Mouse (Mus musculus) forebrain, embryonic 15.5 days (tissue): Measurements from ENCODE around the gene Adam22. TPM values are rescaled to one million over a fixed set of nuclear protein-coding genes. Genes with fewer than 3 reads are reported as not detected.

Experiments
- ATAC-seq: fragments of 200-750 bp; cut with Nextera tagmentation; replicated peaks from 2 replicates; pipeline ENCODE4 v1.8.0; 2017; ENCODE audit warnings: mild to moderate bottlenecking, moderate TSS enrichment, moderate library complexity
- H3K27ac ChIP-seq: fragments of 300-500 bp; sonication (generic); replicated peaks from 2 replicates; pipeline ENCODE4 v1.5.1; 2015; ENCODE audit warnings: mild to moderate bottlenecking, inconsistent platforms
- H3K27me3 ChIP-seq: fragments of 300-500 bp; sonication (generic); 2 replicates; pipeline ENCODE4 v1.6.1; 2015; ENCODE audit warnings: inconsistent platforms
- H3K36me3 ChIP-seq: fragments of 300-500 bp; sonication (generic); 2 replicates; pipeline ENCODE4 v1.6.1; 2015; ENCODE audit warnings: mild to moderate bottlenecking, inconsistent platforms
- H3K4me1 ChIP-seq: fragments of 300-500 bp; sonication (generic); 2 replicates; pipeline ENCODE4 v1.6.1; 2015; ENCODE audit warnings: inconsistent platforms
- H3K4me2 ChIP-seq: fragments of 300-500 bp; sonication (generic); replicated peaks from 2 replicates; pipeline ENCODE4 v1.6.1; 2015; ENCODE audit warnings: mild to moderate bottlenecking, inconsistent platforms
- H3K4me3 ChIP-seq: fragments of 300-500 bp; sonication (generic); 2 replicates; pipeline ENCODE4 v1.5.1; 2015; ENCODE audit warnings: mild to moderate bottlenecking, inconsistent platforms
- H3K9ac ChIP-seq: fragments of 300-500 bp; sonication (generic); replicated peaks from 2 replicates; pipeline ENCODE4 v1.6.1; 2015; ENCODE audit warnings: mild to moderate bottlenecking, inconsistent platforms
- H3K9me3 ChIP-seq: fragments of 300-500 bp; sonication (generic); 2 replicates; pipeline ENCODE4 v1.6.1; 2016; ENCODE audit warnings: inconsistent platforms
- WGBS: fragments of 180-500 bp; shearing (Covaris S2); methylation state at CpG from one replicate; pipeline ENCODE4 v1.1.7; 2015; ENCODE audit warnings: mixed read lengths; 5-methylcytosine and 5-hydroxymethylcytosine counted together
- polyA plus RNA-seq: library from polyadenylated mRNA; unstranded; fragments of >200 nt; fragmentation: Nextera tagmentation; extraction: Ambion mirVana; gene quantifications from 2 replicates; pipeline ENCODE4 v1.2.1, GENCODE M21; 2015

Adam22 gene
- polyA plus RNA-seq, 1 experiment from 2014 or later, result 41.4 TPM

GRCm38 (mm10) chr5:8297719-8298419 lies 70.1 kb downstream of the Adam22 start:
- Histone ChIP-seq H3K27ac (no peak overlapping the region), H3K27me3 (no peaks in the 10 kb centered on the region), H3K4me1 (peaks cover 5% of the 10 kb centered on the region; the same call in 1 of the 2 replicates), H3K9ac (no peak overlapping the region), H3K4me2 (no peak overlapping the region), H3K36me3 (no peaks in the 10 kb centered on the region), H3K9me3 (no peaks in the 10 kb centered on the region), H3K4me3 (no peak overlapping the region)
- ATAC-seq, result peak; percentile 46; the same call in 1 of the 2 replicates
- WGBS, result 34% methylated on average over 10 of the region's 10 CpGs

- Histone ChIP-seq H3K4me3 (no peak overlapping the region), H3K4me1 (peaks cover 7% of the 10 kb centered on the region; the same call in 1 of the 2 replicates), H3K27me3 (no peaks in the 10 kb centered on the region), H3K27ac (no peak overlapping the region), H3K36me3 (no peaks in the 10 kb centered on the region), H3K9ac (no peak overlapping the region), H3K9me3 (no peaks in the 10 kb centered on the region), H3K4me2 (no peak overlapping the region)
- no peak for ATAC-seq
- 0% methylated on average over 1 of the region's 1 CpGs for WGBS
Measured at GRCm38 (mm10) chr5:8293287-8293686, 74.7 kb downstream of the Adam22 start.

DNA sequence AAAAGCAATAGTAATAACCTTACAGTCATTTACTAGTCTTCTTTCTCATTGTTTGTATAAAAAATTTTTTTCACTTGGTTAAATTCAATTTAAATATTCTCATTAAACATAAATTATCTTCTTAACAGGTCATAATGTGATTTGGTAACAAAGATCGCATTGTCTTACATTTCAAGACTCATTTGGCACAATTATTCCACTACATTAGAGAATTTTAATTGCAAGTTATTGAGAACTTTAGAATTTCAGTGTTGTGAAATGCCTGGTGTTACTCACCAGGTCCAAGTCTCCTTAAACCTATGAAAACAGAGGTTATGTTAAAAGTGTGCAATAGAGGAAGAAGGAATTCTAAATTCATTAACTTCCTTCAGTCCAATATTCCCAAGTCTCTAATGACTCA lies 76.5 kb downstream of the Adam22 start:
- 67% methylated on average over 1 of the region's 1 CpGs for WGBS
- no peak overlapping the region for H3K9ac ChIP-seq
- 0 out of 2 replicates have a peak, but pooled peaks cover 3% of the 10 kb centered on the region for H3K4me1 ChIP-seq
- no peak for ATAC-seq
- no peak overlapping the region for H3K27ac ChIP-seq
- H3K4me3 ChIP-seq, result no peak overlapping the region
- H3K27me3 ChIP-seq, result no peaks in the 10 kb centered on the region
- no peaks in the 10 kb centered on the region for H3K9me3 ChIP-seq
- H3K4me2 ChIP-seq, result no peak overlapping the region
- H3K36me3 ChIP-seq, result no peaks in the 10 kb centered on the region

DNA sequence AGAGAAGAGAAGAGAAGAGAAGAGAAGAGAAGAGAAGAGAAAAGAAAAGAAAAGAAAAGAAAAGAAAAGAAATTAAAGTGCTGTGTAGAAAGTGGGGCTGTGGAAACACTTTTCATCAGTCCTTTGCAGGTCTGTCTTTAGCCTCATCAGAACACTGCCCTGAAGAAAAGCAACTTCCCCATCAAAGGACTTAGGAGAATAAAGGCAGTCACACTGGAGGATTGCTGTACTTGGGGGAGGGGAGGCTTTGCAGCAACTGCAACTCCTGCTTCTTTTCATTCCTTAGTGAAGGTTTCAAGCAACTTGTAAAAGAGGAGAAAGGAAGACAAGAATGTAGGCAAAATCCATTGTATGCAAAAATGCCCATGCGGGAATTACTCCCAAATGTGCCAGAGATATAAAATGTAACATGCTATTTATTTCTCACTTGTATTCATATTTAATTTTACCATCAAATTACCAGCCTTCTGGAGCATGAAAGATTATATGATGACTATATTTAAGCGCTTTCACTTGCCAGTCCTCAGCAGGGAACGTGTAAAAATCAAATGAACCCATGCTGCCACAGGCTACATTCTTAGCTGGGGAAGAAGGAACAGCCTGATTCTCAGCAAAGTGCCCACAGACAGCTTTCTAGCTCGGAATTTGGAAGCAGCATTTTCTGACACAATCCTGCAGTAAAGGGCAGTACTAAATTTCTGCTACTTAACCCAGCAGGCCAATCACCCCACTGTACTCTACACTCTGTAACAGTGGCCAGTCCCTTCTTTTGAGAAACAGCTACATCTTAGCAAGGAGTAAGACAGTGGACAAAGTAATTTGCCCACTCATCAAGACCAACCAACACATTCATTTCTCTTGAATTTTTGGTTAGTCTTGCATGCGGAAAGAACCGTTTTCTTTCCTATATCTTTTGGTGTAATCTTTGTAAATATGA lies 78.0 kb downstream of the Adam22 start:
- WGBS, result 42% methylated on average over 6 of the region's 6 CpGs

GRCm38 (mm10) chr5:8284123-8284522 lies 83.8 kb downstream of the Adam22 start:
- H3K36me3 ChIP-seq, result no peaks in the 10 kb centered on the region
- no peak overlapping the region for H3K27ac ChIP-seq
- H3K9ac ChIP-seq, result no peak overlapping the region
- ATAC-seq, result no peak
- WGBS, result 85% methylated on average over 5 of the region's 5 CpGs
- H3K4me1 ChIP-seq, result no peaks in the 10 kb centered on the region
- H3K4me3 ChIP-seq, result no peak overlapping the region
- no peak overlapping the region for H3K4me2 ChIP-seq
- H3K9me3 ChIP-seq, result no peaks in the 10 kb centered on the region
- H3K27me3 ChIP-seq, result no peaks in the 10 kb centered on the region

More for the DNA sequence above, 78.0 kb downstream of the Adam22 start:
- Histone ChIP-seq H3K27me3 (no peaks in the 10 kb centered on the region), H3K9me3 (no peaks in the 10 kb centered on the region), H3K4me2 (no peak overlapping the region), H3K36me3 (no peaks in the 10 kb centered on the region), H3K4me1 (0 out of 2 replicates have a peak, but pooled peaks cover 3% of the 10 kb centered on the region), H3K4me3 (no peak overlapping the region), H3K27ac (peak overlapping the region; percentile 44), H3K9ac (no peak overlapping the region)
- ATAC-seq, result peak; percentile 60

DNA sequence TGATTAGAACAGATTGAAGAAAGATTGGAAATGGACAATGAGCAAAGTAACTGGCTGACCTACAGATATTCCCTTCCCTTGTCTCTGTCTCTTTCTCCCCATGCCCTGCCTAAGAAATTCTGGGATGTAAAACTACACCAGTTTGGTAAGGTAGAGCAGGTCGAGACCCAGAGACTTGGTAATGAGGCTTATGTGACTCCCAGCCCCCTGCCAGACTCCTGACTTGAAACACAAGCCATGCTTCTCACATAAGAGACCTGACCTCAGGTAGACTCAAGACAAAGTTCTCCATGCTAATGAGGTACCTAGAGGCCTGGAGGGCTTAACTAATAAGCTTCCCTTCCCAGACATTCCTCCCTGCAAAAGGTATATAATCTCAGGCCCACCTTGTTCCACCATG lies 91.8 kb downstream of the Adam22 start:
- WGBS, result 77% methylated on average over 1 of the region's 1 CpGs
- H3K27ac ChIP-seq, result no peak overlapping the region

GRCm38 (mm10) chr5:8257366-8257765 lies 110.6 kb downstream of the Adam22 start:
- H3K9me3 ChIP-seq, result no peaks in the 10 kb centered on the region
- H3K4me3 ChIP-seq, result no peak overlapping the region
- no peak overlapping the region for H3K27ac ChIP-seq
- no peak for ATAC-seq
- no peak overlapping the region for H3K4me2 ChIP-seq
- no peaks in the 10 kb centered on the region for H3K4me1 ChIP-seq
- H3K36me3 ChIP-seq, result no peaks in the 10 kb centered on the region
- WGBS, result 100% methylated on average over 1 of the region's 1 CpGs
- H3K27me3 ChIP-seq, result no peaks in the 10 kb centered on the region
- no peak overlapping the region for H3K9ac ChIP-seq

More for the DNA sequence above, 91.8 kb downstream of the Adam22 start:
- Histone ChIP-seq H3K4me3 (no peak overlapping the region), H3K9ac (no peak overlapping the region), H3K27me3 (no peaks in the 10 kb centered on the region), H3K9me3 (no peaks in the 10 kb centered on the region), H3K4me2 (no peak overlapping the region), H3K4me1 (no peaks in the 10 kb centered on the region), H3K36me3 (no peaks in the 10 kb centered on the region)
- no peak for ATAC-seq

- Histone ChIP-seq H3K36me3 (no peaks in the 10 kb centered on the region), H3K27ac (no peak overlapping the region), H3K9me3 (no peaks in the 10 kb centered on the region), H3K27me3 (no peaks in the 10 kb centered on the region), H3K9ac (no peak overlapping the region), H3K4me2 (no peak overlapping the region), H3K4me1 (no peaks in the 10 kb centered on the region), H3K4me3 (no peak overlapping the region)
- no peak for ATAC-seq
- WGBS, result 94% methylated on average over 4 of the region's 4 CpGs
Measured at GRCm38 (mm10) chr5:8256487-8256886, 111.5 kb downstream of the Adam22 start.

GRCm38 (mm10) chr5:8244696-8245095 lies 123.3 kb downstream of the Adam22 start:
- no peak for ATAC-seq
- Histone ChIP-seq H3K9ac (no peak overlapping the region), H3K27ac (no peak overlapping the region), H3K9me3 (no peaks in the 10 kb centered on the region), H3K4me1 (no peaks in the 10 kb centered on the region), H3K4me3 (no peak overlapping the region), H3K4me2 (no peak overlapping the region), H3K27me3 (no peaks in the 10 kb centered on the region), H3K36me3 (no peaks in the 10 kb centered on the region)
- 96% methylated on average over 7 of the region's 7 CpGs for WGBS

DNA sequence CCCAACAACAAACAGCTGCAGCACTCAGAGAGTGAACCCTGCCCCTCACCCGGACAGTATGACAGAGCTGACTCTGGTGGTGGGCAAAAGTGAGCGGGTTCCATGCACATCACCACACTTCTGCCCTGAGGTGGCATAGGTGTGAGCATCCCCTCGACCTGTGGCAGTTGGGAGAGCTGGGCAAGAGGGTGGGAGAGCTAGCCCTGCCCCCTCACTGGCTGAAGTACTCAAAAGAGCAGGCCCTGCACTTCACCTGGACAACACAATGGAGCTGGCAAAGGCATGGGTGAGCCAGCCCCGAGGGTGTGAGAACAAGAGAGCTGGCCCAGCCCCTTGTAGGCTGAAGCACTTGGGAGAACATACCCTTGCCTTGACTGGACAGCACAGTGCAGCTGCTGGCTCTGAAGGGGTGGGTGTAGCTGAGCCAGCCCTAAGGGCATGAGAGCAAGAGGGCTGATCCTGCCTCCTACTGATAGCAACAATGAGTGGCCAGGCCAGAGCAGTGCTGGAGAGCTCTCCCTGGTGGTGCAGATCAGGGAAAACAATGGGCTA lies 124.8 kb downstream of the Adam22 start:
- no peak overlapping the region for H3K27ac ChIP-seq
- no peaks in the 10 kb centered on the region for H3K27me3 ChIP-seq
- WGBS, result 45% methylated on average over 4 of the region's 4 CpGs
- ATAC-seq, result peak; percentile 48; the same call in 1 of the 2 replicates
- no peak overlapping the region for H3K4me2 ChIP-seq
- no peaks in the 10 kb centered on the region for H3K4me1 ChIP-seq
- H3K9me3 ChIP-seq, result no peaks in the 10 kb centered on the region
- no peaks in the 10 kb centered on the region for H3K36me3 ChIP-seq
- H3K9ac ChIP-seq, result no peak overlapping the region
- no peak overlapping the region for H3K4me3 ChIP-seq

DNA sequence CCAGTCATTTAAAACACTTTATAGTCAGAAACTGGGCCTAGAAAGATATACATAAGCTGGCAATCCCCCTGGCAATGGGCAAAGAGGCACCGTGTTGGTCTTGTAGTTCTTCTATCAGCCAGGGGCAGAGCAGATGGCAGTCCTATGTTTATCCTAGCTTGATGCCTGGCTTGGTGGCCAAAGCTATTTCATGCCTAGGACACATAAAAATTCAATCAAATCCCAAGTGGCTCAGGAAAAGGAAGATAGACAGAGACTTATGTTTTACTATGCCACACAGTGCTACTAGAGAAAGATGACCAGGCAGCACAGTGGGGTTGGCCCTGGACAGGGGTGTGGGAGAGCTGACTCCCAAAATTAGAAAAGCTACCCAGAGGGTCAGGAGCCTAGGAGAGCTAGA lies 125.3 kb downstream of the Adam22 start:
- Histone ChIP-seq H3K9ac (no peak overlapping the region), H3K36me3 (no peaks in the 10 kb centered on the region), H3K4me2 (no peak overlapping the region), H3K4me1 (no peaks in the 10 kb centered on the region), H3K9me3 (no peaks in the 10 kb centered on the region), H3K27me3 (no peaks in the 10 kb centered on the region), H3K4me3 (no peak overlapping the region), H3K27ac (no peak overlapping the region)
- 86% methylated on average over 1 of the region's 1 CpGs for WGBS
- no peak for ATAC-seq

- no peaks in the 10 kb centered on the region for H3K36me3 ChIP-seq
- no peak for ATAC-seq
- H3K9ac ChIP-seq, result no peak overlapping the region
- H3K4me2 ChIP-seq, result no peak overlapping the region
- WGBS, result 83% methylated on average over 1 of the region's 1 CpGs
- no peaks in the 10 kb centered on the region for H3K27me3 ChIP-seq
- no peak overlapping the region for H3K4me3 ChIP-seq
- H3K4me1 ChIP-seq, result peaks cover 7% of the 10 kb centered on the region; the same call in 1 of the 2 replicates
- H3K27ac ChIP-seq, result no peak overlapping the region
- no peaks in the 10 kb centered on the region for H3K9me3 ChIP-seq
Measured at GRCm38 (mm10) chr5:8227073-8227472, 140.9 kb downstream of the Adam22 start.
